Mouse (Mus musculus): ENCODE data around the gene Agap2. TPM values are rescaled to one million over a fixed set of nuclear protein-coding genes. Genes with fewer than 3 reads are reported as not detected.

Agap2 gene
- 0.62 TPM in 1 of 2 replicates, not detected in the other for polyA plus RNA-seq (2015; fragmentation: Nextera tagmentation; extraction: Ambion mirVana)

GRCm38 (mm10) chr10:127075080-127075479, at the start of gene Agap2:
TSS of gene Agap2 (plus strand) at chr10:127075284.
- peaks cover 29% of the 10 kb centered on the region for H3K4me1 ChIP-seq (replicated peaks)
- no peaks in the 10 kb centered on the region for H3K9me3 ChIP-seq (replicated peaks)
- H3K27me3 ChIP-seq: peaks cover 52% of the 10 kb centered on the region
- 47% methylated on average over 9 of the region's 9 CpGs for WGBS
- no peak within 1 kb of the TSS; the same call in 1 of the 2 replicates for H3K4me2 ChIP-seq
- no peak for ATAC-seq (replicated peaks; ENCODE audit: insufficient number of reproducible peaks, insufficient read depth, low FRiP score, low read depth)
- peak within 1 kb of the TSS; percentile 12; the same call in 1 of the 2 replicates for H3K4me3 ChIP-seq
- no peaks in the 10 kb centered on the region for H3K36me3 ChIP-seq
- H3K9ac ChIP-seq: no peak within 1 kb of the TSS
- H3K27ac ChIP-seq: no peak within 1 kb of the TSS

GRCm38 (mm10) chr10:127030336-127031296, 44.5 kb upstream of the Agap2 start, which contains the start of gene Tsfm:
TSS of gene Tsfm (minus strand) at chr10:127030840.
- peak; percentile 82 for ATAC-seq (replicated peaks; ENCODE audit: insufficient number of reproducible peaks, insufficient read depth, low FRiP score, low read depth)
- peak within 1 kb of the TSS; percentile 72 for H3K27ac ChIP-seq

DNA sequence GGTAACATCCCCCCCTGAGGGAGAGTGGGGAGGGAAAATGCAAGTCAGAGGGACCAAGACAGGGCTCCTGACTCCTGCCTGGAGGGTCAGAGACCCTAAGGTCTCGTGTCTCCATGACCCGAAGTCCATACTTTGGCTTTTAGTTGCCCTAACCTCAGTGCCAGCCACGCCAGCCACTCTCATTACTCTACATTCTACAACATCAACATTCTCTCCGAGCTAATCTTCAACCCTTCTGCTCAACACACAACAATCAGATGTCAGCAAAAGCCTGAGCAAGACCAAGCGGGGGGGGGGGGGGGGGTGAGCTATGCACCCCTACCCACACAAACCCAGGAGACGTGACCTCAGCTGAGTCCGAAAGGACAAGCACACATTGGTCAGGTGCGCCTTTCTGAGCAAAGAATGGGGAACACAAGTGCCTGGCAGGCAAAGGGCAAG, 41.8 kb upstream of the Agap2 start:
- H3K4me1 ChIP-seq (replicated peaks): peaks cover 8% of the 10 kb centered on the region
- peaks cover 11% of the 10 kb centered on the region for H3K36me3 ChIP-seq
- no peak overlapping the region for H3K4me2 ChIP-seq
- no peak for ATAC-seq (replicated peaks; ENCODE audit: insufficient number of reproducible peaks, insufficient read depth, low FRiP score, low read depth)
- H3K27me3 ChIP-seq: no peaks in the 10 kb centered on the region
- H3K9me3 ChIP-seq (replicated peaks): no peaks in the 10 kb centered on the region
- 77% methylated on average over 8 of the region's 8 CpGs for WGBS
- H3K9ac ChIP-seq: no peak overlapping the region
- H3K27ac ChIP-seq: no peak overlapping the region
- no peak overlapping the region for H3K4me3 ChIP-seq

More at GRCm38 (mm10) chr10:127030336-127031296, 44.5 kb upstream of the Agap2 start, which contains the start of gene Tsfm:
- H3K4me1 ChIP-seq (replicated peaks): peaks cover 8% of the 10 kb centered on the region
- H3K9me3 ChIP-seq (replicated peaks): no peaks in the 10 kb centered on the region
- no peaks in the 10 kb centered on the region for H3K27me3 ChIP-seq
- H3K9ac ChIP-seq: peak within 1 kb of the TSS; percentile 89
- 6% methylated on average over 56 of the region's 56 CpGs for WGBS
- peak within 1 kb of the TSS; percentile 90 for H3K4me2 ChIP-seq
- H3K36me3 ChIP-seq: peaks cover 38% of the 10 kb centered on the region
- peak within 1 kb of the TSS; percentile 91 for H3K4me3 ChIP-seq

DNA sequence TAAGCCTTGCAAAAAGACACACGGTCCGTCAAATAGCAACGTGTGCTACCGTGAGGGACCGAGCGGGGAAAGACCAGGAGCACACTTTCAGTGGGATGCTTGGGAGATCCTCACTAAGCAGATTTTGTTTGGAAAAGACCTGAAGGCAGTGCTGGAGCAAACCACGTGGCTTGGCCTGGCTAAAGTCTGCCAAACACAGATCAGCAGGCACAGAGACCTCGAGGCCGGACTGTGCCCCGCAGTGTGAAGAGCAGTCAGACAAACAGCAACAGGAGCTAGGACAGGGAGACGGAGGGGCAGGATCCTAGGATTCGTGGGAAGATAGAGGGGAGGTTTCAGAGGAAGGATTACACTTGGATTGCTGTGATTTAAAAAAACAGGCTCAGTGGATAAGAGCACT, 38.8 kb upstream of the Agap2 start:
- no peaks in the 10 kb centered on the region for H3K36me3 ChIP-seq
- peaks cover 15% of the 10 kb centered on the region for H3K27me3 ChIP-seq
- no peak overlapping the region for H3K4me2 ChIP-seq
- WGBS: 74% methylated on average over 12 of the region's 12 CpGs
- ATAC-seq (replicated peaks; ENCODE audit: insufficient number of reproducible peaks, insufficient read depth, low FRiP score, low read depth): no peak
- no peak overlapping the region for H3K4me3 ChIP-seq
- no peaks in the 10 kb centered on the region for H3K9me3 ChIP-seq (replicated peaks)
- H3K9ac ChIP-seq: no peak overlapping the region
- peaks cover 6% of the 10 kb centered on the region for H3K4me1 ChIP-seq (replicated peaks)
- no peak overlapping the region for H3K27ac ChIP-seq

GRCm38 (mm10) chr10:127037641-127038040, 37.4 kb upstream of the Agap2 start:
- H3K27me3 ChIP-seq: peaks cover 16% of the 10 kb centered on the region
- H3K27ac ChIP-seq: no peak overlapping the region
- 65% methylated on average over 12 of the region's 12 CpGs for WGBS
- no peak for ATAC-seq (replicated peaks; ENCODE audit: insufficient number of reproducible peaks, insufficient read depth, low FRiP score, low read depth)
- H3K4me1 ChIP-seq (replicated peaks): peaks cover 11% of the 10 kb centered on the region
- H3K9me3 ChIP-seq (replicated peaks): no peaks in the 10 kb centered on the region
- H3K4me3 ChIP-seq: no peak overlapping the region
- H3K9ac ChIP-seq: no peak overlapping the region
- H3K36me3 ChIP-seq: no peaks in the 10 kb centered on the region
- H3K4me2 ChIP-seq: no peak overlapping the region

DNA sequence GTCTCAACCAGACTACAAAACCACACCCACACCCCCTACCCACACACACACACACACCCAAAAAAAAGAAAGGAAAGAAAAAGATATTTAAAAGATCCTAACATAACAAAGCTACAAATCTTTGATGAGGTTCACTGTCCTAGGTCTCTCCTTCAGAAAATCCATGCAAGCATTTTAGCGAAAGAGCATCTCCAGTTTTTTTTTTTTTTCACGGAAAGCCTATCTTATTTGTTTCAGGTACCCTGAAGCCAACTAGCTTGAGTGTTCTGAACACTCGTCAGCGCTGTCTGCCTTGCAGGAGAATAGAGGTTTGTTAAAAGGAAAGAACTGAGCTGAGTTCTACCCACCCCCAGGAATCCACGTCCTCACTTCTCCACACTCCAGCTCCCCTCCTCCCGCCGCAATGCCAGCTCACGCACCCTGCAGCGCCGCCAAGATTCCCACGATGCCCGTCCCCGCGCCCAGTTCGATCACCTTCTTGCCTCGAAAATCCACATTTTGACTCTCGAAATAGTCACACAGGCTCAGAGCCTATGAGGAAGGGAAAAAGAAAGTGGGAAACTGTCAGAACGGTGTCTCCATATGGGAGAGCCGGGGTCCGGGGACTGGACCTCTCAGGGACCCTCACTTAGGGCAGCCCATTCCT, 34.4 kb upstream of the Agap2 start:
- Histone ChIP-seq H3K27ac (peak overlapping the region; percentile 4; the same call in 1 of the 2 replicates), H3K9me3 (replicated peaks) (no peaks in the 10 kb centered on the region), H3K4me1 (replicated peaks) (peaks cover 15% of the 10 kb centered on the region), H3K4me2 (peak overlapping the region; percentile 100), H3K9ac (peak overlapping the region; percentile 76), H3K36me3 (peaks cover 9% of the 10 kb centered on the region; the same call in 1 of the 2 replicates), H3K4me3 (peak overlapping the region; percentile 98), H3K27me3 (peaks cover 16% of the 10 kb centered on the region)
- ATAC-seq (replicated peaks; ENCODE audit: insufficient number of reproducible peaks, insufficient read depth, low FRiP score, low read depth): no peak
- 2% methylated on average over 20 of the region's 20 CpGs for WGBS

DNA sequence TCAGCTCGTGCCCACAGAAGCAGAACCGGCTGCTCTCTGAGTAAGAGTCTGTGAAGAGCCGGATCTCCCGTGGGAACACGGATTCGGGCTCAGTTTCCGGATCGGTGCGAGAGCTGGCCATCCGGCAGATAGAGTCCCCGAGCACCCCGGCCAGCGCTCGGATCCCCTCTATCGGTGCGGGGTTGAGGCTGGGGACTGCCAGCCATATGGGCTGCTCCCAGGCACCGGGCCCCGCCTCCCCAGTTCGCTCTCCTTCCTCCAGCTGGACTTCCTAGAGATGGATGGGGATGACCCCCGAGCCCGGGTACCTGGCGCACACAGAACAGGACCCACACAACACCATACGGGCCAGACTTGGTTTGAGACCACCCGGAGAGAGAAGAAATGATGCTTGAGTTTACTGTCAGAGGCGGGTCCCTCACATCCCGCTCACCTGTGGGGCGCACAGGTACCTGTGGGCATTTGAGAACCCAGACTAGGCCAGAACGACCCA, 33.8 kb upstream of the Agap2 start, which contains the start of the genes Mettl1 and Eef1akmt3:
Mettl1 (plus strand) TSS at position 141 of the 493 bp plus-strand sequence.
Eef1akmt3 (minus strand) TSS at position 240 of the 493 bp plus-strand sequence.
- 0% methylated on average over 28 of the region's 28 CpGs for WGBS
- ATAC-seq (replicated peaks; ENCODE audit: insufficient number of reproducible peaks, insufficient read depth, low FRiP score, low read depth): peak; percentile 61
- peaks cover 15% of the 10 kb centered on the region for H3K4me1 ChIP-seq (replicated peaks)
- peak within 1 kb of the TSS; percentile 98 for H3K4me3 ChIP-seq
- peaks cover 16% of the 10 kb centered on the region for H3K27me3 ChIP-seq
- peak within 1 kb of the TSS; percentile 78 for H3K27ac ChIP-seq
- peak within 1 kb of the TSS; percentile 100 for H3K4me2 ChIP-seq
- H3K9ac ChIP-seq: peak within 1 kb of the TSS; percentile 76
- H3K36me3 ChIP-seq: peaks cover 9% of the 10 kb centered on the region; the same call in 1 of the 2 replicates
- H3K9me3 ChIP-seq (replicated peaks): no peaks in the 10 kb centered on the region

- Histone ChIP-seq H3K4me1 (replicated peaks) (peaks cover 15% of the 10 kb centered on the region), H3K27me3 (peaks cover 16% of the 10 kb centered on the region)
- under 1% methylated on average over 44 of the region's 44 CpGs for WGBS
These were observed 33.2 kb upstream of the Agap2 start for GRCm38 (mm10) chr10:127041774-127042338.

DNA sequence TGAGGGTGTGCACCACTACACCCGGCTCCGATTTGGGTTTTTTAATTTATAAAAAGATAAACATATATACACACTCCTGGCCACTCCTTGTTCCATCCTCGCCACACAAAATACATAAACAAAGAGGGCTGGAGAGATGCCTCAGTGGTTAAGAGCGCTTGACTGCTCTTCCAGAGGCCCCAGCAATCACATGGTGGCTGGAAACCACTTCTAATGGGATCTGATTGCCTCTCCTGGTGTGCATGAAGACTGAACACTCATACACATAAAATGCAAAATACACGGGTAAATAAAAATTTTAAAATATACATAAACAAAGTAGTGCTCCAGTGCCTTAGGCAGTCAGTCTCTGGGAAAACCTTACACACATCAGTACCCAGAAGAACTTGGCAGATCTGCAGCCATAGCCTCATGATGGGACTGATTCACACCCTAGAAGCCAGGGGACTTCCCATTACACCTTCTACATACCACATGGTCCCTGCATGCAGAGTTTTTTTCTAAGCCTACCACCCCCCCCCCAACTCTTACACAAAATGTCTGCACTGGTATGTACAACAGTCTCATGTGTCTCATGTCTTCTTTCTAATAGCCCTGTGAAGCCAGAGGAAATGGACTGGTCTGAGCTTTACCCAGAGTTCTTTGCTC, 32.5 kb upstream of the Agap2 start:
- Histone ChIP-seq H3K9ac (peak overlapping the region; percentile 76), H3K9me3 (replicated peaks) (no peaks in the 10 kb centered on the region), H3K36me3 (peaks cover 9% of the 10 kb centered on the region; the same call in 1 of the 2 replicates), H3K4me1 (replicated peaks) (peaks cover 15% of the 10 kb centered on the region), H3K4me2 (peak overlapping the region; percentile 100), H3K4me3 (peak overlapping the region; percentile 98), H3K27ac (peak overlapping the region; percentile 78), H3K27me3 (peaks cover 23% of the 10 kb centered on the region)
- ATAC-seq (replicated peaks; ENCODE audit: insufficient number of reproducible peaks, insufficient read depth, low FRiP score, low read depth): no peak
- WGBS: 16% methylated on average over 5 of the region's 5 CpGs

More at GRCm38 (mm10) chr10:127041774-127042338, 33.2 kb upstream of the Agap2 start:
- peak overlapping the region; percentile 100 for H3K4me2 ChIP-seq
- peak; percentile 86 for ATAC-seq (replicated peaks; ENCODE audit: insufficient number of reproducible peaks, insufficient read depth, low FRiP score, low read depth)
- H3K9me3 ChIP-seq (replicated peaks): no peaks in the 10 kb centered on the region
- H3K27ac ChIP-seq: peak overlapping the region; percentile 78
- H3K36me3 ChIP-seq: peaks cover 9% of the 10 kb centered on the region; the same call in 1 of the 2 replicates
- peak overlapping the region; percentile 76 for H3K9ac ChIP-seq
- peak overlapping the region; percentile 98 for H3K4me3 ChIP-seq

DNA sequence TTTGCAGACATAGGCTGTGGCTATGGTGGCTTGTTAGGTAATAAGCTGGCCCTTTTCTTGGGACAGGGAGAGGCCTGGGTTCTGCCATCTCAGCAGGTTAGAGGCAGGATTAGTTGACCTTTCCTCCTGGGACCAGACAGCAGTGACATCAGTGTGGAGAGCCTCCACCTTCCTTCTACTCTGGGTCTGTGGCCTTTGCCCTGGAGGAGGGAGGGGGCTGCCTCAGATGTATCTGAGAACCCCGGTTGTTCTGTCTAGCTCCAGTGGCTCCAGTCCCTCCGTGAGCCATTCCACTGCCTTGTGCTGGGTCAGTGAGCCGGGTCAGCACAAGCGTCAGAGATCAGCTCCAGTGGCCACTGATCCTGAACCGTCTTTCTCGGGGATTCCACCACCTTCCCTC, 31.9 kb upstream of the Agap2 start:
- Histone ChIP-seq H3K36me3 (peaks cover 9% of the 10 kb centered on the region; the same call in 1 of the 2 replicates), H3K4me1 (replicated peaks) (peaks cover 15% of the 10 kb centered on the region), H3K9me3 (replicated peaks) (no peaks in the 10 kb centered on the region), H3K4me3 (no peak overlapping the region), H3K9ac (no peak overlapping the region), H3K27me3 (peaks cover 29% of the 10 kb centered on the region), H3K27ac (no peak overlapping the region), H3K4me2 (no peak overlapping the region)
- no peak for ATAC-seq (replicated peaks; ENCODE audit: insufficient number of reproducible peaks, insufficient read depth, low FRiP score, low read depth)
- 86% methylated on average over 6 of the region's 6 CpGs for WGBS

Measured in heart, embryonic 15.5 days (tissue).